Mouse (Mus musculus) intestine, embryonic 14.5 days (tissue): ENCODE results near the gene Pbxip1. TPM values are rescaled to one million over a fixed set of nuclear protein-coding genes. Genes with fewer than 3 reads are reported as not detected.

Experiments
- ATAC-seq: fragments of 200-750 bp; cut with Nextera tagmentation; replicated peaks from 2 replicates; pipeline ENCODE4 v1.8.0; 2017; ENCODE audit warnings: low read depth, moderate number of reproducible peaks, moderate TSS enrichment, moderate library complexity; ENCODE audit not compliant: low FRiP score, low TSS enrichment
- DNase-seq: peaks from one replicate; pipeline ENCODE4 v3.0.0-alpha.2; 2018; ENCODE audit warnings: low spot score
- H3K27ac ChIP-seq: fragments of 300-500 bp; sonication (generic); 2 replicates; pipeline ENCODE4 v1.5.1; 2014; ENCODE audit warnings: low read depth, mild to moderate bottlenecking, control low read depth
- H3K27me3 ChIP-seq: fragments of 300-500 bp; sonication (generic); replicated peaks from 2 replicates; pipeline ENCODE4 v1.6.1; 2014; ENCODE audit warnings: low read length, control low read depth; ENCODE audit not compliant: control insufficient read depth, insufficient read depth
- H3K36me3 ChIP-seq: fragments of 300-500 bp; sonication (generic); 2 replicates; pipeline ENCODE4 v1.6.1; 2014; ENCODE audit warnings: low read length, control low read depth; ENCODE audit not compliant: control insufficient read depth, insufficient read depth
- H3K4me1 ChIP-seq: fragments of 300-500 bp; sonication (generic); replicated peaks from 2 replicates; pipeline ENCODE4 v1.6.1; 2014; ENCODE audit warnings: low read length, control low read depth, mixed read lengths; ENCODE audit not compliant: control insufficient read depth, insufficient read depth
- H3K4me2 ChIP-seq: fragments of 300-500 bp; sonication (generic); 2 replicates; pipeline ENCODE4 v1.6.1; 2014; ENCODE audit warnings: low read length
- H3K4me3 ChIP-seq: fragments of 300-500 bp; sonication (generic); 2 replicates; pipeline ENCODE4 v1.5.1; 2014; ENCODE audit warnings: low read depth, low read length, control low read depth, mixed read lengths
- H3K9ac ChIP-seq: fragments of 300-500 bp; sonication (generic); 2 replicates; pipeline ENCODE4 v1.6.1; 2014; ENCODE audit warnings: mild to moderate bottlenecking, low read length
- H3K9me3 ChIP-seq: fragments of 300-500 bp; sonication (generic); 2 replicates; pipeline ENCODE4 v1.6.1; 2016; ENCODE audit warnings: low read length, control low read depth; ENCODE audit not compliant: control insufficient read depth
- WGBS: fragments of 180-500 bp; shearing (Covaris S2); extraction: QIAGEN DNeasy Blood & Tissue Kit; methylation state at CpG from one replicate; pipeline ENCODE4 v1.1.7; 2014; 5-methylcytosine and 5-hydroxymethylcytosine counted together
- polyA plus RNA-seq: library from polyadenylated mRNA; unstranded; fragments of >200 nt; fragmentation: Nextera tagmentation; extraction: Ambion mirVana; gene quantifications from 2 replicates; pipeline ENCODE4 v1.2.1, GENCODE M21; 2014

Gene Pbxip1
- polyA plus RNA-seq, 1 experiment from 2014 or later = 20.3 TPM

DNA sequence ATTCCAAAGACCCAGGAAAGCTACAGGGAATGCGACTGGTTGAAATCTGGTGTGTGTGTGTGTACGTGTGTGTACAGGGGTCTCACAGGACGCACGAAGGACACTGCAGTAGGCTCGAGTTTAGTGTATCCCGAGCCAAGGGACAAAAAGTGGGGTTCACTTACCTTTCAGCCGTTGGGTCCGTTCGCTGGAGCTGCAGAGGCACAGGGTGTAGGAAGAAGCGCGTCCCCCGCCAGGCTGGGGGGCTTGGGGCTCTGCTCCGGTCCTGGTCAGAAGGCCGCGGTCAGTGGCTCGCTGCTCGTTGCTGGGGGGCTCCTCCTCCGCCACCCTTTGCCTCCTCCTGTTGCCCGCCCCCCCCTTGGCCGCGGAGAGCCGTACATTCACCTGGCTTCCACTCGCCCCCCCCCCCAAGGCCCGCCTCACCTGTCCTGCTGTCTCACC lies 43.6 kb upstream of the Pbxip1 start:
- WGBS = under 1% methylated on average over 23 of the region's 24 CpGs
- Histone ChIP-seq H3K4me3 (peak overlapping the region; percentile 59), H3K9me3 (no peaks in the 10 kb centered on the region), H3K9ac (peak overlapping the region; percentile 56), H3K4me2 (peak overlapping the region; percentile 99), H3K27me3 (no peaks in the 10 kb centered on the region), H3K27ac (peak overlapping the region; percentile 65), H3K36me3 (no peaks in the 10 kb centered on the region), H3K4me1 (peaks cover 29% of the 10 kb centered on the region)
- no peak for ATAC-seq
- peak; percentile 73 for DNase-seq

DNA sequence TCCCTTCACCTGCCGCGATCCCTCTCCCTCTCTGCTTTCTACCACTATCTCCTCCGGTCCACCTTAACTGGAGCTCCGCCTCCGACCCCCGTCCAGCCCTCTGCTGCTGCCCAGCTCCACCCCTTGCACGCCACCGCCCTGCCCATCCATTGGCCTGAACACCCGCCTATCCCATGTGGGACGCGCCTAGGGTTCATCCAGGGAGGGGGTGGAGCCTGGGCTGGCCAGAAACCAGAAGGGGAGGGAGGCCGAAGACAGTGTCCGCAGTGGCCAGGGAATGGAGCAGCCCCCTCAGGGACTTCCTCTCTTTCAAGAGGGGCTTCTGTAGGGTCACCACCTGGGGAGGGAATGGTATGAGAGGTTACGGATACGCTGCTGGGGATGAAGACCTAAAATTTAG lies 42.9 kb upstream of the Pbxip1 start:
- WGBS = under 1% methylated on average over 15 of the region's 15 CpGs
- peaks cover 29% of the 10 kb centered on the region for H3K4me1 ChIP-seq
- H3K27me3 ChIP-seq = no peaks in the 10 kb centered on the region
- no peaks in the 10 kb centered on the region for H3K36me3 ChIP-seq
- H3K9me3 ChIP-seq = no peaks in the 10 kb centered on the region
- DNase-seq (peak; percentile 96), ATAC-seq (peak; percentile 86)
- peak overlapping the region; percentile 83 for H3K27ac ChIP-seq
- H3K4me2 ChIP-seq = peak overlapping the region; percentile 99
- peak overlapping the region; percentile 59 for H3K4me3 ChIP-seq
- H3K9ac ChIP-seq = peak overlapping the region; percentile 51

DNA sequence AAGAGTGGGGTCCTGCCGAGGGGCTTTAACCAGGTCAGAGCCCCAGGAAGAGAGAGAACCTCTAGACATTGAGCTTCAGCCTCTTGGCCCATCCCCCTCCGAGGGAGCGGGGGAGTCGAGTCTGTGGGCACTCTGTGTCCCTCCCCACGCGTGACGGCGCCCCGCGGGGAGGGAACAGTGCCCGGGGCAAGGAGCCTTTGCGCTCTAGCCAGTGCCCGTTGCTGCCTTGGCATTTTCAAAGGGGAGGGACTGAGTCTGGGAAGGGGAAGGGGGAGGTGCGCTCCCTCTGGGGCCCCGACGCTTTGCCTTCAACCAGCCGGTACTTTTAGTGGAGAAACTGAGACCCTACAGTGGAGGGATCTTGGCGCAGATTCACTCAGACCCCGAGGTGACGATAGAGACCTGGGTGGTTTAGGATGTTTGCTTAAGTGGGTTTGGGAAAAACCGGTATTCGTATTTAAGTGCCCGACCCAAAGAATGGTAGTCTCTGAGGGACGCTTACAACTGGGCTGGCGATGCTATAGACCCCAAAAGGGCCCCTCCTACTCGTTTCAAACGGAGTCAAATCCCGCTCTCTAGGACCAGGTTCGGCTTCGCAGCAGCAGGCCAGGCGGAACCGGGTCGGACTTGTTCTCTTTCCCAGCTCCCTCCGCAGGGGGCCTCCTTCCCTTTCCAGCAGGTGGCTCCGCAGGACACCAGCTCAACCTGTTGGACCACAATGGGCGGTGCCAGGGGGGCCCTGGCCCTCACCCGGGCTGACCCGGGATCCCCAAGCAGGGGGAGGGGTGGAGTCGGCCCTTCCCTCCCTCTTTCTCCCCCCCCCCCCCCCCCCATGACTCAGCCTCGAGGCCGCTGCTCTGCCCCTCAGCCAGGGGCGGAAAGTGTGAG lies 42.3 kb upstream of the Pbxip1 start, which contains the start of gene Zbtb7b:
Gene Zbtb7b (minus strand): TSS at position 771 of the 888 bp plus-strand sequence.
- ATAC-seq (peak; percentile 59), DNase-seq (peak; percentile 94)
- Histone ChIP-seq H3K4me2 (peak within 1 kb of the TSS; percentile 99), H3K4me1 (peaks cover 29% of the 10 kb centered on the region), H3K27me3 (no peaks in the 10 kb centered on the region), H3K36me3 (no peaks in the 10 kb centered on the region), H3K27ac (peak within 1 kb of the TSS; percentile 83), H3K9me3 (no peaks in the 10 kb centered on the region), H3K9ac (peak within 1 kb of the TSS; percentile 51), H3K4me3 (peak within 1 kb of the TSS; percentile 59)
- WGBS = under 1% methylated on average over 39 of the region's 42 CpGs

DNA sequence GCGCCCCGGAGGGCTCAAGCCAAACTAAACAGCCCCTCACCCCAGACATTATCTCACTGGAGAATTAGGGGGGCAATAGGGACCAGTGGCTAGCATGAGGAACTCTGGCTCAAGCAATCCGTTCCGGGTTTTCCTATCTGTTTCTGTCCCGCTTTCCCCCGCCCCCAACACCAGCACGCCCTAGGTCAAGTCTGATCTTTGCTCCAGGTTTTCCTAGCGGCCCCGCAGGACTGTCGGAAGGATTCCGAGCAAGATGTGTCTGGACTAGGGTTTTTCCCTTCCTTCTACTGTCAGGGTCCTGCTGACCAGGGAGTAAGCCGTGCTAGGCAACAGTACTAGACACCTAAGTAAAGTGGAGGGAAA lies 41.6 kb upstream of the Pbxip1 start:
- Histone ChIP-seq H3K4me3 (peak overlapping the region; percentile 59), H3K9me3 (no peaks in the 10 kb centered on the region), H3K27me3 (no peaks in the 10 kb centered on the region), H3K27ac (peak overlapping the region; percentile 83), H3K4me1 (peaks cover 25% of the 10 kb centered on the region), H3K36me3 (no peaks in the 10 kb centered on the region), H3K9ac (peak overlapping the region; percentile 51), H3K4me2 (peak overlapping the region; percentile 99)
- DNase-seq (peak; percentile 89), ATAC-seq (peak; percentile 45)
- WGBS = 0% methylated on average over 11 of the region's 12 CpGs

DNA sequence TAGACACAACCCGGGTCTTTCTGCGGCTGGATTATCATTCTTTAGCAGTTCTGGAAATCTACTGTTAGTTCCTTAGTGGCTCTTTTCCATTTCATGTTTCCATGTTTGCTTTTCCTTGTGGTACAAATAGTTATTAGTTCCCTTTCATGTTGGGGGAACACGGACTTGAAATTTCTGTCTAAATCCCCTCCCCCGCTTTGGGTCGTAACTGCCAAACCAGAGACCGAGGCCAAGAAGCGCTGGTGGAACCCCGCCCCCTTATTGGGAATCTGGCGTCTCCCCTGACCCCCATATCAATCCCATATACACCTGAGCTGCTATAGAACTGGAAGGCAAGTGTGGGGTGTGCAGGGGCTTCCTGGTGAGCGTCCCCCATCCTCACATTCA lies 41.1 kb upstream of the Pbxip1 start:
- Histone ChIP-seq H3K9me3 (no peaks in the 10 kb centered on the region), H3K9ac (peak overlapping the region; percentile 37), H3K4me3 (peak overlapping the region; percentile 59), H3K4me2 (peak overlapping the region; percentile 99), H3K36me3 (no peaks in the 10 kb centered on the region), H3K4me1 (peaks cover 21% of the 10 kb centered on the region), H3K27ac (peak overlapping the region; percentile 83), H3K27me3 (no peaks in the 10 kb centered on the region)
- no peak for DNase-seq
- no peak for ATAC-seq
- WGBS = 3% methylated on average over 10 of the region's 10 CpGs

DNA sequence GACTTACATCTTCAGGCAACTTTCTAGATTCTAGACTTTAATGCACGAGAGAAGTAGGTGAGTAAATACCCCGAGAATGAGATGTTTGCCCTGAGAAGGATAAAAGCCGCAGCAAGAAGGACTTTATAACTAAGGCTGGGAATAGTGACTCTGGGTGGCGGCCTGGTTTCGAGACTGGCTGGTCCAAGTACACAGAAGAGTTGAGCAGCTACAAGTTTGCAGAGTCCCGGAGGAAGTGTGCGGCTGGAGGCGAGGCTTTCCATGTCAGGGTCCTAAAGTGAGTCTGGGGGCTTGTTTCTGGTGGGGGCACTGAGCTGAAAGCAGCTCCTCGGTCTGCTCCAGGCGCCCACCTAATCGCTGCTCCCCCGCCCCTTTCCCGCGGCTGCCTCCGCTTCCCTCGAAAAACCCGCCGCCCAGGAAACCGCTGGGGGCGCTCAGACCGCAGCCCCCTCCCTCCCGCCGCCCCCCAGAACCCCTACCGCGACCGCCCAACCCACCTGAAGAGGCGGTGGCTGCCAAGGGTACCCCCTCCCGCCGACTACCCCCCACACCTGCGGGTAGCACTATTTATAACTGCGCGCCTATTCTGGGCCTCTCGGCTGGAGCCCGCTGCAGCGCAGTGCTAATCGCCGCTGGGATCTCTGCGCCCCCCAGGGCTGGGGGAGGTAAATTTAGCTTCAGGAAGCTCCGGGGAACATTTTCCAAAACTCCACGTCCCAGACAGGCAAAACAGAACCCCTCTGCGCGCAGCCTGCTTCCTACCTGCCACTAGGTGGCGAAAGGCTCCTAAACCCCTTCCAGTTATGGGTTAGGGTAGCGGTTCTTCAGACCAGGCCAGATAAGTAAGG lies 40.5 kb upstream of the Pbxip1 start:
- Histone ChIP-seq H3K4me2 (peak overlapping the region; percentile 99), H3K9me3 (no peaks in the 10 kb centered on the region), H3K36me3 (no peaks in the 10 kb centered on the region), H3K4me1 (peaks cover 21% of the 10 kb centered on the region), H3K9ac (peak overlapping the region; percentile 37), H3K27me3 (no peaks in the 10 kb centered on the region), H3K4me3 (peak overlapping the region; percentile 59), H3K27ac (peak overlapping the region; percentile 14; the same call in 1 of the 2 replicates)
- ATAC-seq (no peak), DNase-seq (peak; percentile 85)
- under 1% methylated on average over 43 of the region's 44 CpGs for WGBS

DNA sequence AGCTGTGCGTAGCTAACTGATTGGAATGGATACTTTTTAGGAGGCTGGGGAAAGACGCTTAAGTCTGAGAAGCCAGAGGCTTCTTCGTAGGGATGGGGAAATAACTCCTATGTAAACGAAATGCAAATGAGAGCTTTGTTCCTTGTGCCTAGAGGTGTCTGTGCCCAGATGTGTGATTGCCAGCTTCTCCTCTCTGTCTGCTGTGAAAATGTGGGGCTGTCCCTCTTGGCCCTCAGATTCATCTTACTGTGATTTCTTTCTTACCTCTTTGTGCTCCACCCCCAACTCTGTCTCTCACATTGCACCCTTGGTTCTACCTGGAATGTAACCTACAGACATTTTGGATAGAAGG lies 39.9 kb upstream of the Pbxip1 start:
- no peak overlapping the region for H3K9ac ChIP-seq
- ATAC-seq (no peak), DNase-seq (no peak)
- H3K4me2 ChIP-seq = peak overlapping the region; percentile 99
- H3K27ac ChIP-seq = no peak overlapping the region
- H3K9me3 ChIP-seq = no peaks in the 10 kb centered on the region
- peaks cover 15% of the 10 kb centered on the region; the same call in 1 of the 2 replicates for H3K4me1 ChIP-seq
- no peaks in the 10 kb centered on the region for H3K27me3 ChIP-seq
- H3K36me3 ChIP-seq = no peaks in the 10 kb centered on the region
- 0% methylated on average over 4 of the region's 4 CpGs for WGBS
- H3K4me3 ChIP-seq = peak overlapping the region; percentile 59

DNA sequence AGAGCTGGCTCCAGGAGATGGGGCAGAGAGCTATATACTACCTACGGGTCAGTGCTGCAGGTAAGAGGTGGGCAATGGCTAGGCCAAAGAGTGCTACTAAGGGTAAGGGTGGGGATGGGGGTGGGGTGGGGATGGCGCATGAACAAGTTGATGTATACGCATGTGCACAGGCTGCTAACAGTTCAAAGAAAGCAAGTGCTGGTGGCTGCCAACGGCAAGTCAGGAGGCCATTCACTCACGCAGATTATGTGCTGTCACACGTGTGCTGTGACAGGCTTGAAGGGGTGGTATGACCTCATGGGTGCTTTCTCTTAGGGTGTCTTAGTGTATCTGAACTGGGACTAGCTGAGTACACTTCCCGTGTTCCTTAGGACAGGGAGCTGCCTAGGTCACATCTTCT lies 35.2 kb upstream of the Pbxip1 start:
- DNase-seq = no peak
- no peak overlapping the region for H3K4me2 ChIP-seq
- no peak overlapping the region for H3K27ac ChIP-seq
- H3K4me1 ChIP-seq = 0 out of 2 replicates have a peak, but pooled peaks cover 2% of the 10 kb centered on the region
- no peaks in the 10 kb centered on the region for H3K9me3 ChIP-seq
- H3K27me3 ChIP-seq = no peaks in the 10 kb centered on the region
- ATAC-seq = no peak
- 89% methylated on average over 7 of the region's 7 CpGs for WGBS
- no peak overlapping the region for H3K4me3 ChIP-seq
- H3K36me3 ChIP-seq = peaks cover 26% of the 10 kb centered on the region
- no peak overlapping the region for H3K9ac ChIP-seq
